Mouse (Mus musculus) heart, embryonic 11.5 days (tissue): ENCODE results near the gene Ikbke. TPM values are rescaled to one million over a fixed set of nuclear protein-coding genes. Genes with fewer than 3 reads are reported as not detected.
A peak's percentile ranks its signal among the peaks of the same experiment; 100 is the strongest.

ENCODE experiments used
- ATAC-seq: fragments of 200-750 bp; cut with Nextera tagmentation; replicated peaks from 2 replicates; pipeline ENCODE4 v1.8.0; 2017; ENCODE audit warnings: moderate library complexity; ENCODE audit not compliant: insufficient number of reproducible peaks, low FRiP score, low TSS enrichment
- H3K27ac ChIP-seq: fragments of 300-500 bp; sonication (generic); 2 replicates; pipeline ENCODE4 v1.5.1; 2014; ENCODE audit warnings: mild to moderate bottlenecking, low read depth, low read length
- H3K27me3 ChIP-seq: fragments of 300-500 bp; sonication (generic); 2 replicates; pipeline ENCODE4 v1.6.1; 2014; ENCODE audit warnings: mild to moderate bottlenecking, low read length, mixed read lengths; ENCODE audit not compliant: control insufficient read depth, insufficient read depth
- H3K36me3 ChIP-seq: fragments of 300-500 bp; sonication (generic); 2 replicates; pipeline ENCODE4 v1.6.1; 2014; ENCODE audit warnings: mild to moderate bottlenecking, low read length, moderate library complexity, mixed read lengths; ENCODE audit not compliant: control insufficient read depth, insufficient read depth
- H3K4me1 ChIP-seq: fragments of 300-500 bp; sonication (generic); 2 replicates; pipeline ENCODE4 v1.6.1; 2014; ENCODE audit warnings: low read length; ENCODE audit not compliant: control insufficient read depth, insufficient read depth
- H3K4me2 ChIP-seq: fragments of 300-500 bp; sonication (generic); 2 replicates; pipeline ENCODE4 v1.6.1; 2014; ENCODE audit warnings: mild to moderate bottlenecking, moderate library complexity
- H3K4me3 ChIP-seq: fragments of 300-500 bp; sonication (generic); 2 replicates; pipeline ENCODE4 v1.5.1; 2014; ENCODE audit warnings: low read depth, low read length
- H3K9ac ChIP-seq: fragments of 300-500 bp; sonication (generic); 2 replicates; pipeline ENCODE4 v1.6.1; 2014; ENCODE audit warnings: mild to moderate bottlenecking, low read depth, low read length, moderate library complexity
- H3K9me3 ChIP-seq: fragments of 300-500 bp; sonication (generic); replicated peaks from 2 replicates; pipeline ENCODE4 v1.6.1; 2016; ENCODE audit warnings: low read length; ENCODE audit not compliant: control insufficient read depth
- WGBS: fragments of 180-500 bp; shearing (Covaris S2); extraction: QIAGEN DNeasy Blood & Tissue Kit; methylation state at CpG from one replicate; pipeline ENCODE4 v1.1.7; 2014; ENCODE audit not compliant: insufficient replicate concordance; 5-methylcytosine and 5-hydroxymethylcytosine counted together
- polyA plus RNA-seq: library from polyadenylated mRNA; unstranded; fragments of >200 nt; fragmentation: Nextera tagmentation; extraction: Ambion mirVana; gene quantifications from 2 replicates; pipeline ENCODE4 v1.2.1, GENCODE M21; 2014

Ikbke gene
- polyA plus RNA-seq, 1 experiment from 2014 or later, result 2.4 TPM

DNA sequence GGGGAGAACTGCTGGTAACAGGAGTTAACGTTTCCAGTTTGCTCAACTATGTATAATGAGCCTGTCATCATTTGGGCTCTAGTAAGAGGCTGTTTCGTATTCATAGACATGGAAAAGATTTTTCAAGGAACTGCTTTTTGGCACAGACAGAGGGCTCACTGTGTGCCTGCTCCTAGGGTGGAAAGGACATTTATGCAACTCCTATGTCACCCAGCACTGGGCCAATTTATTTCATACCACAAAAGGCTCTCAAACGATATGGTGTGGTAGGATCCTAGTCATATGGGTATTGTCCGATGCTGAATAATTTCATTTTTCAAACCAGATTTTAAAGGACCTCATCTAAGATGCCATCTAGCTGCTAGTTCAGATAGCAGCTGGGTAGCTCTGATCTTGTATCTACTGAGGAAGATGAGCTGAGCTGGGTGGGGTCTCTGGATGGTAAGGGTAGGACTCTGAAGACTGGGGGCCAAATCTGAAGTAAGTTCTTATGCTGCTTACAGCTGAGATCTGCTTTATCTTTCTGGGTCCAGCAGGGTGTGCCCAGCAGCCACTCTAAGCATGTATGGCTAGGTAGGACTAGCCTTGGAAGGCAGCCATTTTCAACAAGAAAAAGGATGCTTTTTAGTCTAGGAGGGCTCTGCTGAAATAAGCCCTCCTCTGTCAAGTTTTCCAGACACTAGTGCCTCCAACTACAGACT is 14.0 kb upstream of the Ikbke start:
- peaks cover 23% of the 10 kb centered on the region for H3K4me1 ChIP-seq
- H3K9ac ChIP-seq, result no peak overlapping the region
- H3K4me2 ChIP-seq, result no peak overlapping the region
- H3K27me3 ChIP-seq, result no peaks in the 10 kb centered on the region
- no peak overlapping the region for H3K4me3 ChIP-seq
- WGBS, result 87% methylated on average over 4 of the region's 4 CpGs
- H3K9me3 ChIP-seq, result no peaks in the 10 kb centered on the region
- no peak overlapping the region for H3K27ac ChIP-seq
- H3K36me3 ChIP-seq, result peaks cover 5% of the 10 kb centered on the region; the same call in 1 of the 2 replicates
- no peak for ATAC-seq

DNA sequence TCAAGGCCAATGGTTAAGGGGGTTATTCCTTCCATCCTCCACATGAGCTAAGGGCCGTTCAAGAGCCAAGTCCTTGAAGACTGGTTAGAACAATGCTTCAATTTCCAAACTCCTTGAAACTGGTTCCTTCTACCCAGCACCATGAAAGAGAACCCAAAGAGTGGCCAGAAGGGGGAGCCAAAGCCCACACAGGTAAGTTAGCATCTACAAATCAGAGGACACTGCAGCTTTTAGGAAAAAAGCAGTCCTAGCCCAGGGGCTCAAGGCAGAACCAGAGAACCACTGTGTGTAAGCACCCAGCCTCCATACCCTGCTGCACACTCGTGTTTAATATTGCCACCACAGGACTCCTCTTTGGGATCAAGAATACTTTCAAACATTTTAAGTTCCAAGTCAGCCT is 11.2 kb upstream of the Ikbke start:
- ATAC-seq, result no peak
- Histone ChIP-seq H3K27me3 (no peaks in the 10 kb centered on the region), H3K4me2 (no peak overlapping the region), H3K27ac (no peak overlapping the region), H3K9ac (no peak overlapping the region), H3K4me3 (no peak overlapping the region), H3K9me3 (no peaks in the 10 kb centered on the region), H3K4me1 (peaks cover 18% of the 10 kb centered on the region), H3K36me3 (no peaks in the 10 kb centered on the region)
- 43% methylated on average over 2 of the region's 2 CpGs for WGBS

DNA sequence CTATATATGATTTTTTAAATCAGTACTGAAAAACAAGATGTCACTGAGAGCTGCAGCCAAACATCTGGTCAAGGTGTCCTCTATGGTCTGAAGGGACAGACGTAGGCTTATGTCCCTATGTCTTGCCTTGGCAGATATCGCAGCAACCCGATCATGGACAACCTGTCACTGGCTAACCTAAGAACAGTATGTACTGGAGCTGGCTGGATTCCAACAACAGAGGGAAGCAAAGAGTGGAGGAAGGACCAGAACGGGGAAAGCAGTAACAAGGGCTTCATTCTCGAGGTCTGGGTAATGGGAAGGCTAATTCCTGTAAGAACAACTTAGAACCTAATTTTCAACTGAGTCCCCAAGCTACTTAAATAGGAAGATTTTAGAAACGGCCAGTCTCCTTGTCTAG is 9.5 kb upstream of the Ikbke start:
- no peak for ATAC-seq
- H3K9me3 ChIP-seq, result no peaks in the 10 kb centered on the region
- H3K4me1 ChIP-seq, result peaks cover 10% of the 10 kb centered on the region
- H3K27me3 ChIP-seq, result no peaks in the 10 kb centered on the region
- H3K36me3 ChIP-seq, result no peaks in the 10 kb centered on the region
- H3K27ac ChIP-seq, result no peak overlapping the region
- no peak overlapping the region for H3K4me3 ChIP-seq
- no peak overlapping the region for H3K9ac ChIP-seq
- H3K4me2 ChIP-seq, result no peak overlapping the region
- 81% methylated on average over 6 of the region's 6 CpGs for WGBS

DNA sequence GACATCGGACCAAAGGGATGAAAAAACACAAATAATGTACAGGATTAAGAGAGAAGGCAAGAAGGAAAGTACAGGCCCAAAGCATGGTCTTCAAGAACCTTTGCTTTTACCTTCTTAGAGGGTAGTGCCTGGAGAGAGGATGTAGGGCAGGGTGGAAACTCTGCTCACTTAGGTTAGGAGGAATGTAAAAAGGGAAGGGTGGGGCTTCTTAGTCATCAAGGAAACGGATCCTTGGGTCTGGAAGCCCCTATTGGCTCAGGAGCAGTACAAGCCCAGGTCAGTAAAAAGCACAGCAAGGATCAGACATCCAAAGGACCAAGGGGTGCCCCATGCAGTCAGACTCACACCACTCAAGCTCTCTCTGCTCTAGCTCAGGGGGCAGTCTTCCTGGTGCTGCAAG is 7.9 kb upstream of the Ikbke start:
- ATAC-seq, result no peak
- Histone ChIP-seq H3K4me3 (no peak overlapping the region), H3K9me3 (no peaks in the 10 kb centered on the region), H3K27ac (no peak overlapping the region), H3K4me1 (peaks cover 13% of the 10 kb centered on the region), H3K27me3 (no peaks in the 10 kb centered on the region), H3K9ac (no peak overlapping the region), H3K36me3 (no peaks in the 10 kb centered on the region), H3K4me2 (no peak overlapping the region)
- 45% methylated on average over 2 of the region's 2 CpGs for WGBS

DNA sequence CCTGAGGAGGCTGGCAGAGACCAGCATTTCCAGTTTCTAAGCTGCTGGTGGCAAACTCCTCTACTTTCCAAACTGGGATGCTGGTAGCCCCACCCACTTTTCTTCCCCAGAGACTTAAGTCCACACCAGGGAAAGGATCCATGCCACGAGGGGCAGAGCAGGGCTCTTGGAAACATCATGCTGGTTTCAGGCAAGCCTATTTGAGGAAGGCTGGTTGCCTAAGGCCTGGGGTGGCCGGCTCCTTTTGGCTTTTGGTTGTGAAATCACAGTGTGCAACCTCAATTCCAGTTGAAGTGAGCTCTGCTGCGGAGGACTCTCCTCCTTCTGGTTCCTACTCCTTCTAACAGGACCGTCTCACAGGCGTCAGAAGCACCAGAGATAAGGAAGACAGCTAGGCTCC is 7.4 kb upstream of the Ikbke start:
- Histone ChIP-seq H3K4me1 (peaks cover 16% of the 10 kb centered on the region), H3K9ac (no peak overlapping the region), H3K9me3 (no peaks in the 10 kb centered on the region), H3K4me2 (no peak overlapping the region), H3K36me3 (no peaks in the 10 kb centered on the region), H3K27me3 (no peaks in the 10 kb centered on the region), H3K27ac (no peak overlapping the region), H3K4me3 (no peak overlapping the region)
- 33% methylated on average over 5 of the region's 5 CpGs for WGBS
- ATAC-seq, result 0 out of 2 replicates have a peak, but pooled peaks have one; percentile 6

DNA sequence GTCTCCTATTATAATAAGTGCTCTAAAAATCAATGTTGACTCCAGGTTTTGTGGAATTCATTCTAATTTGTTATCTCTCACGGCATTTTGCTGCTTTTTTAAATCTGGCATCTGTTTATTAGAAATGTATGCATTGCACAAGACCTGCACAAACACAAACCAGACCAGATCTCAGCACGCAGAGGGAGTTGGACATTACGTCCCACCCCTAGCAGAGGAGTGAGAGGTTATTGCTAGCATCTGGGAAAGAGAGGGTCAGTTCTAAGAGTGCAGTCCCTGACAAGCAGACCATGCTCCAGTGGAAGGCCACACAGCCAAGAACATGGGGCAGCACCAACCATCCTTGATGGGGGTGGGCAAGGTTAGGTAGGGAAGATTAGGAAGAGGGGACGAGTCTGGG is 5.2 kb upstream of the Ikbke start:
- Histone ChIP-seq H3K36me3 (no peaks in the 10 kb centered on the region), H3K9me3 (no peaks in the 10 kb centered on the region), H3K4me2 (no peak overlapping the region), H3K4me1 (peaks cover 24% of the 10 kb centered on the region), H3K27me3 (no peaks in the 10 kb centered on the region), H3K9ac (no peak overlapping the region), H3K27ac (no peak overlapping the region), H3K4me3 (no peak overlapping the region)
- WGBS, result 85% methylated on average over 4 of the region's 4 CpGs
- ATAC-seq, result no peak

DNA sequence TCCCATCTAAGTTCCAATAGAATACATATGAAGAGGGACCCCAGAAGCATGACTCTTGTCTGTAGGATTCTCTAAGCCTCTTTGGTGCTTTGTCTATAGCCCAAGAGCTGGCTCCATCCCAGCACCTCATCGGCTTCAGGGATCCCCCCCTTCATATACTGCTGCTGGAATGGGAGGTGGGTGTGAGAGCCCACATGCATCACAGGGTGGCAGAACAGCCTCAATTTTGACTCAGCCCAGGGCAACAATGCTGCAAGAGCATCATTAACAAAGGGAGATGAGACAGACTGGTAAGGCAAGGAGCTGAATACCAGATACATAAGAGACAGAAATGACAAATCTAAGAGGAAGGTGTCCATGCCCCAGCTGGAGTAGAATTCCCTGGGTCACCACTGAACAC is 4.8 kb upstream of the Ikbke start:
- H3K4me2 ChIP-seq, result no peak overlapping the region
- H3K27me3 ChIP-seq, result no peaks in the 10 kb centered on the region
- peaks cover 25% of the 10 kb centered on the region for H3K4me1 ChIP-seq
- H3K36me3 ChIP-seq, result no peaks in the 10 kb centered on the region
- H3K9ac ChIP-seq, result no peak overlapping the region
- no peaks in the 10 kb centered on the region for H3K9me3 ChIP-seq
- H3K27ac ChIP-seq, result no peak overlapping the region
- H3K4me3 ChIP-seq, result no peak overlapping the region
- ATAC-seq, result no peak
- 85% methylated on average over 1 of the region's 1 CpGs for WGBS

DNA sequence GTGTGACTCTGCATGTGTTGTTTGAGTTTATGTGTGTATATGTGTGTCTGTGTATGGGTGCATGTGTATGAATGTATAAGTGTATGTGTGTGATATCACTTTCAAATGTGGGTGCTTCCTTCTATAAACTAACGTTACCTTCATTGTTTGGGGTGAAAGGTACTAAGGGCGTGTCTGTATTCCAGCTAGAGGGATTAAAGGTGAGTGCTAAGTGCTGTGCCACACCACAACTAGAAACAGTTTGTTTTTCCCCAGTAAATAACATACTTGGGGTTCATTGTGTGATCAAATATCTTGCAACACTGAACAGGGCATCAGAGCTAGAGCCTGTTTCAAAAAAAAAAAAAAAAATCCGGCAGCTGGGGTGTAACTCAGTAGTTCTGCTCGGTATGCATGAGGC is 2.3 kb upstream of the Ikbke start:
- H3K4me2 ChIP-seq, result no peak overlapping the region
- no peaks in the 10 kb centered on the region for H3K9me3 ChIP-seq
- no peak overlapping the region for H3K9ac ChIP-seq
- peaks cover 26% of the 10 kb centered on the region for H3K4me1 ChIP-seq
- no peaks in the 10 kb centered on the region for H3K36me3 ChIP-seq
- no peaks in the 10 kb centered on the region for H3K27me3 ChIP-seq
- no peak for ATAC-seq
- H3K4me3 ChIP-seq, result no peak overlapping the region
- 60% methylated on average over 4 of the region's 4 CpGs for WGBS
- H3K27ac ChIP-seq, result no peak overlapping the region

DNA sequence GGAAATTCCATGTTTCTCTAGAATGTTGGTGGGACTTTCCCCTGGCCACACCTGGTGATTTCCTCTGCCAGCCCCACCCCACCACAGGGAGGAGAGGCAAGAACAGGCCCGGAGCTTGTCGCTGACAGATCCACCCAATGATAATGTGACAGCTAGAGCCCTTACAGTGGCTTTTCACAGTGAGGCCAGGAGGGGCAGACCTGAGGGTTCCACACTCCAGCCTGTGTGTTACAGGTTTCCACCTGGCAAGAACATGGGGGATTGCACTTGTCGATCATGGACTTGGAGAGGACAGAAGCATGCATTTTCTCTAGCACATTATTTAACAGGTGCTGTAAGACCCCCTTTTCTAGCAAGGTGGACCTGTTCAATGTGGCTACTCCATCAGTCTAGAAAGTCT is 874 bp upstream of the Ikbke start:
- H3K36me3 ChIP-seq, result no peaks in the 10 kb centered on the region
- WGBS, result 39% methylated on average over 3 of the region's 3 CpGs
- H3K4me3 ChIP-seq, result no peak overlapping the region
- no peak overlapping the region for H3K27ac ChIP-seq
- H3K4me1 ChIP-seq, result peaks cover 24% of the 10 kb centered on the region
- H3K9ac ChIP-seq, result no peak overlapping the region
- no peaks in the 10 kb centered on the region for H3K9me3 ChIP-seq
- H3K4me2 ChIP-seq, result no peak overlapping the region
- ATAC-seq, result no peak
- no peaks in the 10 kb centered on the region for H3K27me3 ChIP-seq
